Mouse (Mus musculus): ENCODE results near the gene Rsad2. TPM values are rescaled to one million over a fixed set of nuclear protein-coding genes. Genes with fewer than 3 reads are reported as not detected.

The Rsad2 gene
- polyA plus RNA-seq (2014; fragmentation: Illumina TruSeq; extraction: RNeasy Lipid Tissue Mini Kit (QIAGEN cat#74804); ENCODE audit: low read depth, low replicate concordance): 12.6 TPM

DNA sequence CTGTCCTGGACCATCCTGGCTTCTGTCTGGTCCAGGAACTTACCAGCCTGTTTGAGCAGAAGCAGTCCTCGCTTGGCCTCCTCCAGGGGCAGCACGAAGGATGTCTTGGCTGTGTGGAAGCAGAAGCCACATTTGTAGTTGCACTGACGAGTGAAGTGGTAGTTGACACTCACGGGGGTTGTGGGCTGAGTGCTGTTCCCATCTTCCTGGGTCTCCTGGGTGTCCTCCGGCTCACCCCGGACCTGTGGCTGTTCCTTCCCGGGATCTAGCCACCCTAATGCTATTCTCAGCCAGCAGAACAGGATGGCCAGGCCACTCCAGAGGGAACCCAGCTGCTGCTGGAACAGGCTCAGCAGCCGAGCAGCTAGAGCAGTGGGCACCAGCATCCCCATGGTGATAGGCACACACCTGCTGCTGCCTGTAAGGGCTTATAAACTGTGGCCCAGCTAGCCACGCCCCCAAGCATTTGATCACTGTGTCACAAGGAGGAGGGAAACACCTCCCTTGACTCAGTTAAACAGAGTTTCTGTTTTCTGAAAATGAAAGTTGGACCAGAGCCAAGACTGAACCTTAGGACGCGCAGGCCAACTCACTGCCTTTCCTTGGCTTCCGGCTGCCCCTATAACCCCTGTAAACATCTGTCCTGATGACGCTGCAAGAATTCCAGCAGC is at the start of gene Rsad2:
Gene Rsad2, minus strand, starts transcription at position 425 of the 671 bp plus-strand sequence.

DNA sequence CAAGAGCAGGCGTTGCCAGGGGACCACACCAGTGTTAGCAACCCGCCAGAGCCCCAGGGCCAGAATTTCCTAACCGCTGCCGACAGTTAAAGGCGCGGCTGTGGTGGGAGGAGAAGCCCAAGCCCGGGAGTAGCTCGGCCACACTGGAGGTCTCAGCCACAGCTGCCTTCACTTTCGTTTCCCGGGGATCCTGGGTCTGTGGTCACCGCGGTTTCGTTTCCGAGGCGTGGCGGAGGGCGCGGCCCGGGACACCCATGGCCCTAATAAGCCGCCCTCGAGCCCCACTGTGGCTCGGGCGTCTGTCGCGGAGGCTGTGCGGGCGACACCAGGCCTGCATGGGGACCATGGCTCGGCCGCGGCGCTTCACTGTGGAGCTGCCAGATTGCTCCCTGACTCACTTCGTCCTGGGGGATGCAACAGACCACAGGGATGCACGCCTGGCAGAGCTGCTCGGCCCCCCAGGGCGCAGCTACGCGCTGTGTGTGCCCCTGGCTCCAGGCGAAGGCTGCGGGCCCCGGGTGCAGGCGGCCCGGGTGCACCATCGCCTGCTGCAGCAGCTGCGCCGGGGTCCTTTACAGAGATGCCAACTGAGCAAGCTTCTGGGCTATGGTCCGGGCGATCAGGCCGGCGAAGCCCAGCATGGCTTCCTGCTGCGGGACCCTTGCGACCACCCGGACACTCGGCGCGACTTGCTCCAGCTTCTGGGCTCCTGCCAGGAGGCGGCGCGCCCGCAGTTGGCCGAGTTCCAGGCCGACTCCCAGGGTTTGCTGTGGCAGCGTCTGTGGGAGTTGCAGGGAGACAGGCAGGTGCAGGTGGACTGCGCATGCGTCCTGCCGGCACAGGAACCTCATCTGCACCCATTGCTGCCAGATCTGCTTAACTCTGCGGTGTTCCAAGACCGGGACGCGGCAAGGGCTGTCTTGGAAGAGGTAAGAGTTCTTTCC is 13.1 kb upstream of the Rsad2 start, which contains the start of gene Cmpk2:
Gene Cmpk2, plus strand, starts transcription at position 107 of the 944 bp plus-strand sequence.

DNA sequence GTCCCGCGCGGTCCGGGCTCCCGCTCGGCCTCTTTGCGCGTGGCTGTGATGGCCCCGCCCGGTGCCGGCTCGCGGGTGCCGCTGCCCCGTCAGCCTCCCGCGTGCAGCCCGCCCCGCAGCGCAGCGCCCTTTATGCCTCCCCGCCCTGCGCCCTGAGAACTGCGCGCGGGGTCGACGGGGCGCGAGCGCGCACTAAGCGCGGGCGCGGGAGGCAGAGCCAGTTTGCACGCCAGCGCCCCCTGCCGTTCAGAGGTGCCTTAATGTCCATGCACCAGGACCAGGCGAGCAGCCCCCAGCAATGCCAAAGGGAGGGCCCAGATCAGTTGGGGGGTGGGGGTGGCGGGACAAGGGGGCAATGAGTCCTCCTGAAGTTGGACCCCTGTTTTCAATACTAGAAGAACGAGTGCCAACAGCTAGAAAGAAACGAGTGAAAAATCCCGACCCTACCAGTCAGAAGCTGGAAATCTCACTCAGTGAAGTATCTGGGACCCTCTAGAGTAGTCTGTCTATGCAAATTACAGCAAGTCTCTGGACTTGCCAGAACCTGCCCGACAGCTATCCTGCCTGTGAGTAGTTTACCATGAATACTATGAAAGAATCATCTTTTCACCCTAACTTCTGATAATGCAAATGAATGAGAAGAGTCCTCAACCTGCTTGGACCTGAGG is 41.0 kb downstream of the Rsad2 start, which contains the start of gene Rnf144a:
Gene Rnf144a, minus strand, starts transcription at position 151 of the 668 bp plus-strand sequence.

Other genes with a start within 250 kb of the Rsad2 start
- gene Rnf144a, start 41.2 kb downstream of the Rsad2 start, polyA plus RNA-seq (2014; fragmentation: Illumina TruSeq; extraction: RNeasy Lipid Tissue Mini Kit (QIAGEN cat#74804); ENCODE audit: low read depth, low replicate concordance): 9.2 TPM
- 7.8 TPM for gene Cmpk2, start 12.8 kb upstream of the Rsad2 start, polyA plus RNA-seq (2014; fragmentation: Illumina TruSeq; extraction: RNeasy Lipid Tissue Mini Kit (QIAGEN cat#74804); ENCODE audit: low read depth, low replicate concordance)

All from liver, adult 10 weeks (tissue).